Mouse (Mus musculus) lung, postnatal 0 days (tissue): ENCODE results near the gene Tesmin.

Experiments used
- CTCF ChIP-seq: IDR thresholded peaks from 2 replicates; pipeline ENCODE4 v1.5.1; 2016; ENCODE audit warnings: antibody characterized with exemption, mild to moderate bottlenecking
- EP300 ChIP-seq: IDR thresholded peaks from 2 replicates; pipeline ENCODE4 v1.6.1; 2016; ENCODE audit warnings: antibody characterized with exemption, mild to moderate bottlenecking, control low read depth

DNA sequence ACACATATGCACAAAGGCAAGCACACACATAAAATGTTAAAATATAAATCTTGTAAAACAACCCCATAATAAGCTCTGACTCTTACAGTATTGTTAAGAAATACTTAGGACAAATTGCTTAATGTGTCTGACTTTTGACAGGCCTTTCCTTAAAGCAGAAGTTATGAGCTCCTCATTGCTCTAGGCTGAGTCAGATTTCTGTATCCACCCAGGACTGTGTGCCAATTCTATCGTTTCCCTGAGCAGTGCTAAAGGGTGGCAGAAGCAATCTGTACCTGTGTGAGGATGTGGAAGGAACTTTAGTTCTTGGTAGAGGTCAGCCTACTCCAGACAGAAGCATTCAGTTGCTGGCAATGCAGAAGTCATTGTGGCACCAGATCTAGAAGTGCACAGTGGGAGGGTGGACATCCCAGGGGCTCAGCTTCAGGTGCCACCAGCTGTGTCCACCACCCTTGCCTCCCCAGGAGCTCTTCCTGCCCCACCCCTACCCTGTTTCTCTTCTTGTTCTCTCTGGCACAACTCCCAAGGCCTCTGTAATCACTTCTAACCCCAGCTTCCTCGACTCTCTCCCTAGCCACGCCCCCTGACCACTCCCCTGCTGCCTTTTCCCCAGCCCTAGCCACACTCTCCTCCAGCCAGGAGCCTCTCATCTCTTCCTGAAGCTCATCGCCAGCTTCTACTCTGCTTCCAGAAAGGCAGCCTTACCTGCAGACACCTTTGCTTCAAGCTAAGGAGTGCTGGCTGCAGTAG lies 11.5 kb upstream of the Tesmin start:
- TF ChIP-seq CTCF (no peak), EP300 (peak; percentile 43; the same call in 1 of the 2 replicates)
